Mouse (Mus musculus): ENCODE measurements around the gene Rapgef5. TPM values are rescaled to one million over a fixed set of nuclear protein-coding genes. Genes with fewer than 3 reads are reported as not detected.
"Not testable (repeated sequence)": the region's sequence is repeated elsewhere in the genome, so short reads cannot be mapped to it uniquely, and the experiment has no call there.

Rapgef5 gene
- polyA plus RNA-seq, 1 experiment = 5.2 TPM

- WGBS = 47% methylated on average over 7 of the region's 7 CpGs
- DNase-seq (ENCODE audit: low read depth, low spot score) = no peak
Observed at GRCm38 (mm10) chr12:117789017-117789416, 272.7 kb downstream of the Rapgef5 start.

DNA sequence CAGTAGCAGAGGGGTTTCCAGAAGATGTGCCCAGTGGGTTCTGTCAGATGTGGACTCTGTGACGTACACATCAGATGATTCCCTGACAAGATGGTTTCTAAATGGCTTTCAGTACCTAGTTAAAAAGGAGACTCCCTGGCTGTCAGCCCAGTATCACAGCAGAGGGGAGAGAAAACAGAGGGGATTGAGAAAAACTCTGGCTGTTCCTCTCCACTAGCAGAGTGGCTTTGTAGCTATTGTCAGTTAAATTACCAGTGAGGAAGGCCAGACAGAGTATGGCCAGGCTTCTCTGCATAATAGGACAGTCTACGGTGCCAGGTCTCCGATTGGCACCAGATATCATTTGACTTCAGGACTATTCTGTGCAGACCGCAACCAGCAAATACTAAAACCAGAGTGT lies 279.0 kb downstream of the Rapgef5 start:
- 84% methylated on average over 4 of the region's 4 CpGs for WGBS
- no peak for DNase-seq (ENCODE audit: low read depth, low spot score)

DNA sequence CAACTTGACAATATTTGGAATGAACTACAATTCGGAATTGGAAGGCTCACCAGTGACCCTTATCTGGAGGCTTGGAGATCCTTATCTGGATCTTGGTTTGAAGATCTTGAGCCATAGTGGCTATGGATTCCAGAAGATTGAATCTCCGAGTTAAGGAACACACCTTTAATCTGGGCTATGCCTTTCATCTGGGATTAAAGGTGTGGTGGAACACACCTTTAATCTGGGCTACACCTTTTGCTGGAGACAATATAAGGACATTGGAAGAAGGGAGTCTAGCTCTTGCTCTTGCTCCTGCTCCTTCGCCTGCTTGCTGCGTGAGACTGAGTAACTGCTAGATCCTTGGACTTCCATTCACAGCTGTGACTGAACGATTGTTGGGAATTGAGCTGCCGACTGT lies 287.7 kb downstream of the Rapgef5 start, which contains the start of gene Cdca7l:
TSS of gene Cdca7l (plus strand) at position 301 of the 400 bp plus-strand sequence.
- not testable (repeated sequence) for DNase-seq (ENCODE audit: low read depth, low spot score)
- WGBS = 79% methylated on average over 1 of the region's 6 CpGs

GRCm38 (mm10) chr12:117805576-117805975 lies 289.3 kb downstream of the Rapgef5 start:
- 75% methylated on average over 4 of the region's 4 CpGs for WGBS
- no peak for DNase-seq (ENCODE audit: low read depth, low spot score)

DNA sequence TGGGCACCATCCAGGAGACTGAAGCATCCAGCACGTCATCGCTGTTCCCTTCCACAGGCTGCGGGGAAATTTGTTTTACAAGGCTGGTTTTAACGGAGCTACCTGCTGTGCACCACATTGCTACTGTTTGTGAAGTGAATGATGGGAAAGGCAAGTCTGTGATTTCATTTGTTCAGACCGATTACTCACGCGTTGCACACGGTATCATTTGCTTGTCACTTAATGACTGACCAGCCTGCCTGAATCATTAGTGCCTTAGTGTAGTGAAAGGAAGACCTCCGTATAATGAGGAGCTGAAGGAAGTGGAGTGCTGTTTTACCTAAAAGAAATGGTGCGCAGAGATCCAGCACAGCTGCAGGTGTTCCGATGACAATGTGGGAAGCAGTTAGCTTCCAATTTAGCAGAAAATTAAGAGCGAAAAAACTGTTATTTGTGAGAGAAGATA lies 289.8 kb downstream of the Rapgef5 start:
- DNase-seq (ENCODE audit: low read depth, low spot score) = no peak
- WGBS = 57% methylated on average over 12 of the region's 12 CpGs

DNA sequence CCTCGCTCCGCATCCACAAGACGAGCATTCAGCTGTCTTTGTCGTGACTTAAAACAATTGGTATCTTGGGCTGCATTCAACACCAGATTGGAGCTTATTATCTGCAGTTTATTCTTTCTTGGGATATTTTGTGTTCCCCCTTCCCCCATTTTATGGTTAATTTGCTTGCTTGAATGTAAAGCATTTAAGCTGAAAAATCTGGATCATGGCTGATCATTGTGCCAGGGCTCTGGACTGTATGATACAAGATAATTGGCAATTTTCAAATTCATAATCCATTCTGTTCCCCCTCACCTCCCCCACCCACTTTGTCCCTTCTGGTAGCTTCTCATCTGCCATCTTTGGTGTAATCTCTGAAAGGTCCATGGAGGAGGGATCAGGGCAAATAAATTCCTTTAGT lies 290.2 kb downstream of the Rapgef5 start:
- 82% methylated on average over 4 of the region's 4 CpGs for WGBS

DNA sequence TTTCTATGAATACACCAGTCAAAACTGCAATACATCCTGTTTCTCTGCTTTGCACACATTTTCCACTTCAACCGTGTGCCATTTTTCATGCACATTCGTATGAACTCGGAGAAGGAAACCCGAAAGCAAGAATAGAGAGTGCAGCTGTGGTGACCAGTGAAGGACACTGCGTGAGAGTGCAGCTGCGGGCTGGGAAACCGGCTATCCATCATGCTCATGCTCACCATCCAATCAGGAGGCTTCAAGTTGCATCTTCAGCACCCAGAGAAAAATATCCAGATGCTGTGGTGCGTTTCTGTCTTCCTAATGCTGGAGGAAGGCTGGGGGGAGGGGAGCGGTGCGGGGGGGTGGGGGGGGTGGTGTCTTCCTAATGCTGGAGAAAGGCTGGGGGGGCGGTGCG lies 291.4 kb downstream of the Rapgef5 start:
- 52% methylated on average over 10 of the region's 12 CpGs for WGBS
- no peak for DNase-seq (ENCODE audit: low read depth, low spot score)

More for the DNA sequence above, 290.2 kb downstream of the Rapgef5 start:
- DNase-seq (ENCODE audit: low read depth, low spot score) = no peak

GRCm38 (mm10) chr12:117808355-117809326 lies 292.4 kb downstream of the Rapgef5 start:
- WGBS = 62% methylated on average over 17 of the region's 17 CpGs
- no peak for DNase-seq (ENCODE audit: low read depth, low spot score)
